Mouse (Mus musculus): ENCODE data around the gene Lin28b. TPM values are rescaled to one million over a fixed set of nuclear protein-coding genes. Genes with fewer than 3 reads are reported as not detected.
"Not testable (repeated sequence)": the region's sequence is repeated elsewhere in the genome, so short reads cannot be mapped to it uniquely, and the experiment has no call there.

Gene Lin28b
- total RNA-seq, 2 experiments from 2014 or later: 0.27 to 0.29 TPM

DNA sequence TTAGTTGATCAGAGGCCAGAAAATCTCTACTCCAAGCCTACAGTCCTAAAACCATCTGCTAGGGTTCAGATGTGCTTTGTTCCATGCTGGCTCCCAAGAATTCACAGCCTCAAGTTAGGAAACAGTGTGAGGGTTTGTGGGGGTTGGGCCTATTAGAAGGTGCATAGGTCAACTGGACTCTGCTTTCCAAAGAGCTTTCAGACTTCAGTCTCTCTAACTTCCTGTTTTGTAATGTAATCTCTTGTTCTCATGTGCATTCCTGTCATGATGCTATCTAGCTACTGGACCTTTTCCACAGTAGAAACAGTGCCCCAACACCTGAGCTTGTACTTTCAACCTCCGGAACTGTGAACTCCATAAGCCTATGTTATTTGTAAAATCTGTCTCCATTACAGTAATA is 63.8 kb downstream of the Lin28b start:
- no peak for DNase-seq
- intact Hi-C loops (cut with DNase I): no loop called here

- DNase-seq: no peak
- intact Hi-C loops (cut with DNase I): no loop called here
Measured at GRCm38 (mm10) chr10:45412144-45412543, 74.1 kb downstream of the Lin28b start.

DNA sequence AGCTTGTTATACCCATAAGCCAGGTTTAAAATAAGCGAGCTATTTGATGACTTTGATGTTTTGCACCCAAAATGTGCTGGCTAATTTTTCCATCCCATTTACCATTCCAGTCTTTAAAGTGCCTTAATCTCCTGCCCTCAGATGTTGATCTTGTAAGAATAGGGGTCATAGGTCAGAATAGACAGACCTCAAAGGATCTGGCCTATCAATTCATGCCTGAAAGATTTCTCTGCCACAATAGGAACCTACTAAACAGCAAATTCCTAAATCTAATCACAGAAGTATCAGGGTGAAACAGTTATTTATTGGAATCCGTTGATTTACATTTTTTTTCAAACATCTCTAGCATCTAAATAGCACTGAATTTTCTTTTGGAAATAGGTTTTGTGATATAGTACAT is 74.5 kb downstream of the Lin28b start:
- intact Hi-C loops (cut with DNase I): no loop called here
- no peak for DNase-seq

DNA sequence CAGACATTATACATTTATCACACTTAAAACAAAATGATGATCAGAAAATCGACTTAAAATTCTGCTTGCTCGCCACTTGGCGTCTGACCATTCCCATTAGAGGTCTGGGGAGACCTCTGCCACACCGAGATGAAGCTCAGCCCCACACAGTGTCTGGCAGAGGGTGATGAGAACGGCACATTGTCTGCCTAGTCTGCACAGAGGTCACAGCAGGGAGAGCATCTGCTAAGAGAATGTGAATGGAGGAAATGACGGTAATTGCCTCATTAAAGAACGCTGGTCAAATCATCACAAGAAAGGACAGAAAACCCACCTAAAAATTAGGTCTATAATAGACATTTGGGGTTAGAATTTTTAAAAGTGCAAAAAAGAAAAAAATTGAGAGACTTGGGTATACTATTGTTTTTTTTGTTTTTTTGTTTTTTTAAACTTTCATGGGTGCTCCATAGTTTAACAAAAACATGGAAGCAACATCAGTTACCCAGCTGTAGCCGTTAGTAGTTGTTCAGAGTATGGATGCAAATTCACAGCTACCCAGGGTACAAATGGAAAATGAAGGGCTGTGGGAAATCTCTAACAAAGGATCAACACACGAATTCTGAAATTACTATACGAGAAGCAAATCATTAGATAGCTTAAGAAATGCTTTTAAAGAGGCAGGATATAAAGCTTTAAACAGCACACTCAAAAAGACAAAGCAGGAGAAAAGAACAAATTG is 75.4 kb downstream of the Lin28b start:
- no peak for DNase-seq
- intact Hi-C loops (cut with DNase I): no loop called here

GRCm38 (mm10) chr10:45399702-45400243 is 86.4 kb downstream of the Lin28b start:
- DNase-seq: no peak
- intact Hi-C loops (cut with DNase I): no loop called here

GRCm38 (mm10) chr10:45398211-45398610 is 88.0 kb downstream of the Lin28b start:
- DNase-seq: no peak
- intact Hi-C loops (cut with DNase I): no loop called here

GRCm38 (mm10) chr10:45382637-45382958 is 103.6 kb downstream of the Lin28b start:
- intact Hi-C loops (cut with DNase I): loop anchor here (5.0 to 10.0 kb wide), 5 partner anchors 102 to 535 kb away; partner anchors contain the start of gene Lin28b

GRCm38 (mm10) chr10:45381937-45382636 is 104.1 kb downstream of the Lin28b start:
- intact Hi-C loops (cut with DNase I): loop anchor here (5.0 to 10.0 kb wide), 5 partner anchors 103 to 535 kb away; partner anchors contain the start of gene Lin28b
- no peak for DNase-seq

More at GRCm38 (mm10) chr10:45382637-45382958, 103.6 kb downstream of the Lin28b start:
- no peak for DNase-seq

DNA sequence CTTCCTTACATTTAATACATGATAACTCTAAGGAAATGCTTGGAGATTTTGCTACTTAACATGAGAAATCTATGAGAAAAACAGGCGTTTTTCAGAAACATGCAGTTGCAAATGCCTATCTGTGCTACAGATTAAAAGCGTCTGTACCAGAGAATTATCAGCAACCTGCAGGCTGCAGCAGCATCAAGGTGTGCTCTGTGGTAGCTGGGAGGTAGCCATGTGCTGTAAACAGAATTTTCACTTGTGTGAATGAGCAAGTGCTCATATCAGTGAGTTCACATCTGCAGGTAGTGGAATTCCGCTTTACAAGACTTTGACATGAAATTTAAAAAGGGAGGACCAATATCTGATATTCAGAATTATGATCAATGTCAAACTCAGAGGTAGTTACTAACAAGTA is 107.9 kb downstream of the Lin28b start:
- no peak for DNase-seq
- intact Hi-C loops (cut with DNase I): no loop called here

- peak; percentile 56 to 74 for DNase-seq
Measured at GRCm38 (mm10) chr10:45372994-45373692, 113.1 kb downstream of the Lin28b start.

DNA sequence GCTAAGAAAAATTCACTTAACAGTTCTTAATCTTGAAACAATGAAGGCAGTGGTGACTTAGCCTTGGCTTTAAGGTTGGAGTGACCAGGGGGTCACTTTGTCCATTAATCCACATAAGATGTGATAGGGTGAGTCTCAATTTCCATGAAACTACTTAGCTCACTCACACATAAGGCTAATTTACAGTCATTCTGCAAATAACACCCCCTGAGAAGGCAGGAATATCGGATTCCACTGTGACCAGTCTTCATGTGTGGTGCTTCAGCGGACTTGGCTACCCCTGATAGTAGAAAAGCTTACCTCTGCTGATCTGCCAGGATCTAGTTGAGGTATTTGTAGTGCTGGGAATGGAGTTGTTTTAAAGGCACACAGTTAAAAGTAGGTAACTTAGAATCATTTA is 115.7 kb downstream of the Lin28b start:
- DNase-seq: no peak
- intact Hi-C loops (cut with DNase I): loop anchor here (5.0 kb wide), 1 partner anchor 318 kb away; no protein-coding TSS in a partner anchor

More at GRCm38 (mm10) chr10:45372994-45373692, 113.1 kb downstream of the Lin28b start:
- intact Hi-C loops (cut with DNase I): loop anchor here (2.0 to 5.0 kb wide), 2 partner anchors 274 to 321 kb away; no protein-coding TSS in a partner anchor

DNA sequence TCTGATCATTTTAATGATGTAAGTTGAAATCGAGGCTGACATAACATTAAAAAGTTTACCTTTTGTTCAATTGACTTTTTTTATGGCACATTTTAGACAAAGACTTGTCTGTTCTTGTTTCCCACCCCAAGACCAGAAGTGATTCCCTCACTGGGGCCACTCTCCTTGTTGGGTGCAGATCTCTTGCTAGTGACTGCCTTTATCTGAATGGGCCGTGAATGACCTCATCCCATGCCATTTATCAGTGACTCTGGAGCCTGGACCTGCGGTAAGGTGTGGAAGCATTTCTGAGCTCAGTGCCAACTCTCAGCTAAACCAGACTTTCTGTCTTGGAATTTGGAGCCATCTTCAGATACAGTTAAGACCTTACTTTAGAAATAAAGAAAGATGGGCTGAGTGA is 116.6 kb downstream of the Lin28b start:
- DNase-seq: no peak
- intact Hi-C loops (cut with DNase I): loop anchor here (5.0 kb wide), 1 partner anchor 317 kb away; no protein-coding TSS in a partner anchor

DNA sequence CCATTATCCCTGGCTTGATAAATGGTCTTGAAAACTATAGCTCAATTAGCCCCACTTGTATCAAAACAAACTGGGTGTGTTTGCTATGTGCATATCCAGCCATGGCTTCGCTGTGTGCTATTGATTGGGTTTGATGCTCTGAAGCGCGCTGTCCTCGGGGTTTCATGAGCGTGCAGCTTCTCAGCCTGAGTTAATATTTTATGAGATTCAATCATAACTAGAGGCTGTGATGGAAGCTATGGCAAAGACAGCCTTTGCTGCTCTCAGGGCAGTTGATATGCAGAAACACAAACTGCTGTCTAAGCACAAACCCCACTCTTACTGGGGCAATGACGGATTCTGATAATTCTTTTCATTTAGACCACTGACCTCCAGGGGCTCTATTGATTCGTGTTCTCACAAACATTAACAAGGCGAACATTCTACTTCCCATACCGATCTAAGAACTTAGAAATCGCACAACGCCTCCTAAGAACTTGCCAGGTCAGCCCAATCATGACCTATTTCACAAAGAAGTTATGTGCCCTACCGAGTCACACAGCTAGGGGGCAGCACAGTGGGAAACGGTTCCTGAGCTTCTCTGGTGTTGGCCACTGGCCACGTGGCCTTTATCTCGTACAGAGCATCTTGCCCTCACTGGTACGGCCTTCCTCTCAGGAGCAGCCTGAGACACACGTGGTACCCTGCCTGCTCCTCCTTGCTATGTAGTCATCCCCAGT is 119.0 kb downstream of the Lin28b start:
- no peak for DNase-seq
- intact Hi-C loops (cut with DNase I): no loop called here

DNA sequence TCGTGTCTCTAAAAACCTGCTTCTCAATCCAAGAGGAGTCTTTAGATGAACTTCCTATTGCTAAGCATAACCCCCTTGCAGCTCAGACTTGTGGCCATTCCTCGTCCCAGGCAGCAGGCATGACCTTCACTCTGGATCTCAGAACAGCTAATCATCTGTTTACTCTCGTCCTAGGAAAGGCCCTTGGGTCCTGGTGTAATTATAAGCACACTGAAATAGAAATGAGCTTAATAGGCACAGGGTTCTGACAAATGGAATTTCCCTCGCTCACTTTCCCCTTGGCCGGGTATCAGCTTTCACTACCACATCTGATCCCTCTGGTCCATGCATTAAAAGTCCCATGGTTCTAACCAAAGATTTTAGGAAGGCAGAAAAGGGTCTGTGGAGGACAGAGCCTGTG is 122.8 kb downstream of the Lin28b start:
- intact Hi-C loops (cut with DNase I): no loop called here
- peak; percentile 15 to 33 for DNase-seq

DNA sequence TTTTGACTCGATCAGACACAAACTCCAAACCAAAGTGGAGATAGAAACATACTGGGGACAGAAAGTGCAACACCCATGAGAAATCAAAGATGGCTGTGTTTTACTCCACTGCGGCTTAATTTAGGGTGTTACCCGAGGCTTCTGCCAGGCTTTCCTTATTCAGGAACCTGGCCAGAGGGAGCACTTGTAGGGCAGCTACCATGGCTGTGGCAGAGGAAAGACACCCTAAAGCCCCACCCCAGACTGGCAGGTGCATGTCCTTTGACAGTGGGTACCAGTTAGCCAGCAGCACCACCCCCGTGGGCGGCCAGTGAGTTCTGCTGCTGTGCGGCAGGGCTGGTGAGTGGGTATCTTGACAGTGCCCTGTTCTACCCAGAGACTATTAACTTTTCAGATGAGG is 130.1 kb downstream of the Lin28b start:
- no peak for DNase-seq
- intact Hi-C loops (cut with DNase I): no loop called here

DNA sequence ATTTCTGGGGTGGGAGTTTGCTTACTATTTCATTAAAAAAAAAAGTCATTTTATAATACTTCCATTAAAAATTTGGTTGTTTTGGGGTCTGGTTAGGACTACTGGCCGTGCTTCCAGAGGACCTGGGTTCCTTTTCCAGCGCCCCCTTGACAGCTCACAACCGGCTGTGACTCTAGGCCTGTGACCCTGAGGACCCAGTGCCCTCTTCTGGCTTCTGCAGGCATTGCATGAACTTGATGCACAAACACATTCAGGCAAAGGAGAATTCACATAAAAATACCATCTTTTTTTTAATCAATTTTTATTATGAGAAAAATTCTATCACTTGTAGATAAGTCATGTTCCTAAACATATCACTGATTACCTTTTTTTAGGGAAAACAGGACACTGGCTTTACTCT is 138.1 kb downstream of the Lin28b start:
- DNase-seq; intact Hi-C loops (cut with DNase I): not testable (repeated sequence)

- intact Hi-C loops (cut with DNase I): no loop called here
- no peak for DNase-seq
Measured at GRCm38 (mm10) chr10:45345217-45345616, 141.0 kb downstream of the Lin28b start.

- no peak for DNase-seq
- intact Hi-C loops (cut with DNase I): no loop called here
Measured at GRCm38 (mm10) chr10:45344381-45344780, 141.8 kb downstream of the Lin28b start.

- intact Hi-C loops (cut with DNase I): no loop called here
- no peak for DNase-seq
Measured at GRCm38 (mm10) chr10:45339106-45339505, 147.1 kb downstream of the Lin28b start.

All from heart, postnatal 14 days (tissue).